Mouse (Mus musculus): ENCODE data around the gene Coro7. TPM values are rescaled to one million over a fixed set of nuclear protein-coding genes. Genes with fewer than 3 reads are reported as not detected.

Gene Coro7
- polyA plus RNA-seq, 1 experiment from 2014 or later, result 13.1 TPM

- H3K4me1 ChIP-seq (replicated peaks; ENCODE audit: insufficient read depth, low read length), result peaks cover 32% of the 10 kb centered on the region
- ATAC-seq (replicated peaks; ENCODE audit: low FRiP score, low read depth), result no peak
- H3K36me3 ChIP-seq (ENCODE audit: insufficient read depth, low read length), result peaks cover 47% of the 10 kb centered on the region
These were observed 26.7 kb downstream of the Coro7 start for GRCm38 (mm10) chr16:4652707-4653416.

GRCm38 (mm10) chr16:4651624-4652023 lies 28.0 kb downstream of the Coro7 start:
- no peak for ATAC-seq (replicated peaks; ENCODE audit: low FRiP score, low read depth)
- Histone ChIP-seq H3K27me3 (ENCODE audit: insufficient read depth, low read length) (no peaks in the 10 kb centered on the region), H3K4me1 (replicated peaks; ENCODE audit: insufficient read depth, low read length) (peaks cover 39% of the 10 kb centered on the region), H3K36me3 (ENCODE audit: insufficient read depth, low read length) (peaks cover 47% of the 10 kb centered on the region), H3K27ac (no peak overlapping the region), H3K4me3 (replicated peaks; ENCODE audit: low read depth, low read length) (no peak overlapping the region), H3K9ac (ENCODE audit: low read depth, low read length) (peak overlapping the region; percentile 23; the same call in 1 of the 2 replicates), H3K9me3 (replicated peaks; ENCODE audit: low read length) (no peaks in the 10 kb centered on the region), H3K4me2 (ENCODE audit: low read length) (no peak overlapping the region)
- no peak for DNase-seq (ENCODE audit: low spot score)
- WGBS, result 66% methylated on average over 7 of the region's 7 CpGs
- no peak for TF ChIP-seq CTCF (IDR thresholded peaks at IDR 0.05; ENCODE audit: low read depth)

More at GRCm38 (mm10) chr16:4652707-4653416, 26.7 kb downstream of the Coro7 start:
- H3K4me3 ChIP-seq (replicated peaks; ENCODE audit: low read depth, low read length), result no peak overlapping the region
- WGBS, result 62% methylated on average over 4 of the region's 4 CpGs
- no peak for TF ChIP-seq CTCF (IDR thresholded peaks at IDR 0.05; ENCODE audit: low read depth)
- H3K4me2 ChIP-seq (ENCODE audit: low read length), result no peak overlapping the region
- no peaks in the 10 kb centered on the region for H3K27me3 ChIP-seq (ENCODE audit: insufficient read depth, low read length)
- no peak overlapping the region for H3K9ac ChIP-seq (ENCODE audit: low read depth, low read length)
- no peak overlapping the region for H3K27ac ChIP-seq
- no peaks in the 10 kb centered on the region for H3K9me3 ChIP-seq (replicated peaks; ENCODE audit: low read length)
- no peak for DNase-seq (ENCODE audit: low spot score)

GRCm38 (mm10) chr16:4651081-4651480 lies 28.5 kb downstream of the Coro7 start:
- Histone ChIP-seq H3K27ac (no peak overlapping the region), H3K4me1 (replicated peaks; ENCODE audit: insufficient read depth, low read length) (peaks cover 39% of the 10 kb centered on the region), H3K27me3 (ENCODE audit: insufficient read depth, low read length) (no peaks in the 10 kb centered on the region), H3K4me2 (ENCODE audit: low read length) (no peak overlapping the region), H3K4me3 (replicated peaks; ENCODE audit: low read depth, low read length) (no peak overlapping the region), H3K9me3 (replicated peaks; ENCODE audit: low read length) (no peaks in the 10 kb centered on the region), H3K36me3 (ENCODE audit: insufficient read depth, low read length) (peaks cover 47% of the 10 kb centered on the region), H3K9ac (ENCODE audit: low read depth, low read length) (no peak overlapping the region)
- no peak for TF ChIP-seq CTCF (IDR thresholded peaks at IDR 0.05; ENCODE audit: low read depth)
- no peak for ATAC-seq (replicated peaks; ENCODE audit: low FRiP score, low read depth)
- no peak for DNase-seq (ENCODE audit: low spot score)
- WGBS, result 84% methylated on average over 1 of the region's 1 CpGs

GRCm38 (mm10) chr16:4650161-4650560 lies 29.4 kb downstream of the Coro7 start:
- H3K9ac ChIP-seq (ENCODE audit: low read depth, low read length), result no peak overlapping the region
- 92% methylated on average over 3 of the region's 3 CpGs for WGBS
- peaks cover 30% of the 10 kb centered on the region for H3K4me1 ChIP-seq (replicated peaks; ENCODE audit: insufficient read depth, low read length)
- TF ChIP-seq CTCF (IDR thresholded peaks at IDR 0.05; ENCODE audit: low read depth), result no peak
- DNase-seq (ENCODE audit: low spot score) (no peak), ATAC-seq (replicated peaks; ENCODE audit: low FRiP score, low read depth) (no peak)
- peaks cover 51% of the 10 kb centered on the region for H3K36me3 ChIP-seq (ENCODE audit: insufficient read depth, low read length)
- no peak overlapping the region for H3K4me3 ChIP-seq (replicated peaks; ENCODE audit: low read depth, low read length)
- no peaks in the 10 kb centered on the region for H3K9me3 ChIP-seq (replicated peaks; ENCODE audit: low read length)
- H3K27ac ChIP-seq, result no peak overlapping the region
- no peaks in the 10 kb centered on the region for H3K27me3 ChIP-seq (ENCODE audit: insufficient read depth, low read length)
- H3K4me2 ChIP-seq (ENCODE audit: low read length), result no peak overlapping the region

GRCm38 (mm10) chr16:4649692-4650091 lies 29.9 kb downstream of the Coro7 start:
- Histone ChIP-seq H3K9ac (ENCODE audit: low read depth, low read length) (no peak overlapping the region), H3K36me3 (ENCODE audit: insufficient read depth, low read length) (peaks cover 51% of the 10 kb centered on the region), H3K4me2 (ENCODE audit: low read length) (no peak overlapping the region), H3K27ac (no peak overlapping the region), H3K4me3 (replicated peaks; ENCODE audit: low read depth, low read length) (no peak overlapping the region), H3K9me3 (replicated peaks; ENCODE audit: low read length) (no peaks in the 10 kb centered on the region), H3K4me1 (replicated peaks; ENCODE audit: insufficient read depth, low read length) (peaks cover 32% of the 10 kb centered on the region), H3K27me3 (ENCODE audit: insufficient read depth, low read length) (no peaks in the 10 kb centered on the region)
- ATAC-seq (replicated peaks; ENCODE audit: low FRiP score, low read depth) (no peak), DNase-seq (ENCODE audit: low spot score) (no peak)
- no peak for TF ChIP-seq CTCF (IDR thresholded peaks at IDR 0.05; ENCODE audit: low read depth)
- 81% methylated on average over 11 of the region's 11 CpGs for WGBS

- Histone ChIP-seq H3K4me3 (replicated peaks; ENCODE audit: low read depth, low read length) (no peak overlapping the region), H3K9me3 (replicated peaks; ENCODE audit: low read length) (no peaks in the 10 kb centered on the region), H3K36me3 (ENCODE audit: insufficient read depth, low read length) (peaks cover 51% of the 10 kb centered on the region), H3K4me1 (replicated peaks; ENCODE audit: insufficient read depth, low read length) (peaks cover 37% of the 10 kb centered on the region), H3K27me3 (ENCODE audit: insufficient read depth, low read length) (no peaks in the 10 kb centered on the region), H3K4me2 (ENCODE audit: low read length) (no peak overlapping the region), H3K27ac (no peak overlapping the region), H3K9ac (ENCODE audit: low read depth, low read length) (no peak overlapping the region)
- no peak for TF ChIP-seq CTCF (IDR thresholded peaks at IDR 0.05; ENCODE audit: low read depth)
- no peak for DNase-seq (ENCODE audit: low spot score)
- 87% methylated on average over 5 of the region's 5 CpGs for WGBS
- ATAC-seq (replicated peaks; ENCODE audit: low FRiP score, low read depth), result no peak
These were observed 30.4 kb downstream of the Coro7 start for GRCm38 (mm10) chr16:4649211-4649610.

Measured in kidney, postnatal 0 days (tissue).